Mouse (Mus musculus) left cerebral cortex, adult 8-10 months (tissue): ENCODE measurements around the gene Wdr93. TPM values are rescaled to one million over a fixed set of nuclear protein-coding genes. Genes with fewer than 3 reads are reported as not detected.

ENCODE experiments used
- DNase-seq, 2 experiments: peaks; one replicate each; pipeline ENCODE4 v3.0.0; 2022; ENCODE audit warnings: low spot score in 2 of 2
- total RNA-seq, 4 experiments: library from RNA; stranded (reverse); gene quantifications; 2 replicates each; pipeline ENCODE4 v1.2.4; 2022

The Wdr93 gene
- total RNA-seq, 4 experiments from 2014 or later: 0.18 to 0.61 (median 0.34) TPM

GRCm38 (mm10) chr7:79800336-79800735, 57.4 kb downstream of the Wdr93 start:
- DNase-seq: no peak

GRCm38 (mm10) chr7:79801391-79801790, 58.4 kb downstream of the Wdr93 start:
- no peak for DNase-seq

- DNase-seq: no peak
Measured at GRCm38 (mm10) chr7:79802037-79802436, 59.1 kb downstream of the Wdr93 start.

GRCm38 (mm10) chr7:79803887-79804286, 60.9 kb downstream of the Wdr93 start:
- no peak for DNase-seq

- no peak for DNase-seq
Measured at GRCm38 (mm10) chr7:79808561-79808960, 65.6 kb downstream of the Wdr93 start.

GRCm38 (mm10) chr7:79810611-79811506, 67.9 kb downstream of the Wdr93 start, which contains the start of gene Mesp2:
Mesp2 (plus strand) TSS chr7:79810727.
- DNase-seq: peak; percentile 28 to 41

- DNase-seq: no peak
Measured at GRCm38 (mm10) chr7:79813409-79813808, 70.4 kb downstream of the Wdr93 start.

- no peak for DNase-seq
Measured at GRCm38 (mm10) chr7:79818321-79818720, 75.4 kb downstream of the Wdr93 start.

GRCm38 (mm10) chr7:79819515-79819914, 76.6 kb downstream of the Wdr93 start:
- no peak for DNase-seq

- no peak for DNase-seq
Measured at GRCm38 (mm10) chr7:79819996-79820395, 77.0 kb downstream of the Wdr93 start.

GRCm38 (mm10) chr7:79822092-79822695, 79.2 kb downstream of the Wdr93 start:
- no peak for DNase-seq

GRCm38 (mm10) chr7:79828341-79828740, 85.4 kb downstream of the Wdr93 start:
- no peak for DNase-seq

GRCm38 (mm10) chr7:79831145-79831544, 88.2 kb downstream of the Wdr93 start:
- no peak for DNase-seq

GRCm38 (mm10) chr7:79831585-79831984, 88.6 kb downstream of the Wdr93 start:
- DNase-seq: no peak

GRCm38 (mm10) chr7:79832980-79833379, 90.0 kb downstream of the Wdr93 start:
- no peak for DNase-seq

- no peak for DNase-seq
Measured at GRCm38 (mm10) chr7:79835196-79835595, 92.2 kb downstream of the Wdr93 start.

Other genes starting within 250 kb of the Wdr93 start
- 1 to 10 TPM; 1.7 to 3.0 (median 2.3) TPM for gene Rhcg, start 125.5 kb upstream of the Wdr93 start, total RNA-seq
- under 1 TPM in 2 of 4 experiments, not detected in 2; 0.11 to 0.22 TPM for gene Ticrr, start 83.0 kb upstream of the Wdr93 start, total RNA-seq
- gene Kif7, start 27.4 kb upstream of the Wdr93 start, total RNA-seq: 1 to 10 TPM; 1.6 to 2.2 (median 1.8) TPM
- gene Plin1, start 10.3 kb upstream of the Wdr93 start, total RNA-seq: under 1 TPM in 3 of 4 experiments, not detected in 1; 0.18 to 0.23 (median 0.23) TPM
- 10 to 100 TPM in 1 of 4 experiments, 1 to 10 TPM in 3; 9.4 to 10.7 (median 9.9) TPM for gene Pex11a, start within 50 bp of the Wdr93 start, total RNA-seq
- under 1 TPM in 1 of 4 experiments, not detected in 3; 0.30 TPM for gene Mesp1, start 50.6 kb downstream of the Wdr93 start, total RNA-seq
- gene Mesp2, start 67.6 kb downstream of the Wdr93 start, total RNA-seq: 1 to 10 TPM; 1.1 to 2.4 (median 1.7) TPM
- 1 to 10 TPM; 5.8 to 9.4 (median 7.2) TPM for gene Anpep, start 117.9 kb downstream of the Wdr93 start, total RNA-seq
- 10 to 100 TPM; 42.3 to 48.8 (median 44.4) TPM for gene Ap3s2, start 177.5 kb downstream of the Wdr93 start, total RNA-seq
- gene Arpin, start 192.2 kb downstream of the Wdr93 start, total RNA-seq: 10 to 100 TPM; 15.1 to 21.3 (median 16.1) TPM